ENCODE assay signal across 16 mouse cellular contexts in genomic region chr7:109588145-109588544, GRCm38 (mm10).
DNase-seq lines count a peak whose midpoint lies in the region; ATAC-seq and TF ChIP-seq lines count a peak whose summit lies in the region.
"Had no signal": no experiment of that assay in that cellular context is flagged by ENCODE, and none has a peak within 500 bp of the region (broad histone marks: within the 10 kb centered on the region; RNA-seq: fewer than 3 reads in every experiment).

No protein-coding gene starts in this region.

- H3K27ac ChIP-seq in forebrain, embryonic 10.5 days, result 0 out of 2 replicates have a peak overlapping the region, but pooled peaks have one; percentile 30
- H3K27ac ChIP-seq in forebrain, postnatal 0 days (ENCODE audit: low read depth, low read length), result no peak overlapping the region
- H3K27ac ChIP-seq in hindbrain, embryonic 10.5 days, result peak overlapping the region; percentile 10
- H3K27ac ChIP-seq in hindbrain, embryonic 16.5 days (ENCODE audit: low read depth, low read length), result no peak overlapping the region
- H3K27ac ChIP-seq in hindbrain, embryonic 14.5 days, result no peak overlapping the region
- H3K27ac ChIP-seq: macrophage had no signal

- no peak overlapping the region for H3K4me3 ChIP-seq in forebrain, embryonic 10.5 days
- no peak overlapping the region for H3K4me3 ChIP-seq in forebrain, postnatal 0 days (ENCODE audit: low read depth, low read length)
- no peak overlapping the region for H3K4me3 ChIP-seq in hindbrain, embryonic 10.5 days
- no peak overlapping the region for H3K4me3 ChIP-seq in hindbrain, embryonic 16.5 days (ENCODE audit: low read length)
- peak overlapping the region; percentile 88 for H3K4me3 ChIP-seq in megakaryocyte, embryonic 14.5 days (replicated peaks)
- no peak overlapping the region for H3K4me3 ChIP-seq in hindbrain, embryonic 14.5 days (replicated peaks; ENCODE audit: low read length)
- H3K4me3 ChIP-seq: kidney, embryonic 15.5 days; limb, embryonic 15.5 days; neural tube, embryonic 15.5 days had no signal

- no peak for DNase-seq in forebrain, embryonic 10.5 days (ENCODE audit: extremely low spot score, low spot score)
- no peak for DNase-seq in forebrain, postnatal 0 days
- no peak for DNase-seq in hindbrain, embryonic 10.5 days (ENCODE audit: low spot score)
- DNase-seq in MEL-GATA-1-ER (ENCODE audit: extremely low read depth, low read depth), result peak; percentile 19
- no peak for DNase-seq in T-cell, adult 2 months (ENCODE audit: low spot score)
- DNase-seq in hindbrain, embryonic 14.5 days (ENCODE audit: low spot score), result no peak
- DNase-seq: adrenal gland, postnatal 25 days; cerebellum, postnatal 14 days; retina, postnatal 1 day had no signal

- no peak for ATAC-seq in forebrain, postnatal 0 days
- ATAC-seq in hindbrain, embryonic 16.5 days, result no peak
- no peak for ATAC-seq in hindbrain, embryonic 14.5 days (ENCODE audit: low FRiP score)
- ATAC-seq: inflammation-experienced regulatory T-cells, adult 6 months had no signal

- peaks cover 35% of the 10 kb centered on the region for H3K4me1 ChIP-seq in forebrain, embryonic 10.5 days
- no peaks in the 10 kb centered on the region for H3K4me1 ChIP-seq in forebrain, postnatal 0 days (ENCODE audit: insufficient read depth)
- peaks cover 14% of the 10 kb centered on the region for H3K4me1 ChIP-seq in hindbrain, embryonic 10.5 days (replicated peaks)
- no peaks in the 10 kb centered on the region; the same call in 1 of the 2 replicates for H3K4me1 ChIP-seq in hindbrain, embryonic 16.5 days (ENCODE audit: control insufficient read depth, insufficient read depth, low read depth, low read length)
- H3K4me1 ChIP-seq in megakaryocyte, embryonic 14.5 days, result peaks cover 75% of the 10 kb centered on the region
- no peaks in the 10 kb centered on the region for H3K4me1 ChIP-seq in hindbrain, embryonic 14.5 days (replicated peaks; ENCODE audit: control insufficient read depth, insufficient read depth, low read length)

- no peaks in the 10 kb centered on the region for H3K9me3 ChIP-seq in forebrain, embryonic 10.5 days
- no peaks in the 10 kb centered on the region for H3K9me3 ChIP-seq in forebrain, postnatal 0 days (ENCODE audit: low read length)
- H3K9me3 ChIP-seq in hindbrain, embryonic 10.5 days, result no peaks in the 10 kb centered on the region
- H3K9me3 ChIP-seq in hindbrain, embryonic 16.5 days (ENCODE audit: control insufficient read depth, low read length), result no peaks in the 10 kb centered on the region
- no peaks in the 10 kb centered on the region for H3K9me3 ChIP-seq in megakaryocyte, embryonic 14.5 days
- H3K9me3 ChIP-seq in hindbrain, embryonic 14.5 days (ENCODE audit: control insufficient read depth, low read length), result no peaks in the 10 kb centered on the region
- H3K9me3 ChIP-seq: kidney, embryonic 15.5 days; limb, embryonic 15.5 days; neural tube, embryonic 15.5 days had no signal

- H3K9ac ChIP-seq in forebrain, postnatal 0 days, result no peak overlapping the region
- H3K9ac ChIP-seq in hindbrain, embryonic 16.5 days (ENCODE audit: low read depth, low read length), result no peak overlapping the region
- H3K9ac ChIP-seq in hindbrain, embryonic 14.5 days, result no peak overlapping the region
- H3K9ac ChIP-seq: kidney, embryonic 15.5 days; limb, embryonic 15.5 days; neural tube, embryonic 15.5 days had no signal

- H3K4me2 ChIP-seq in forebrain, postnatal 0 days (ENCODE audit: low read depth), result no peak overlapping the region
- no peak overlapping the region for H3K4me2 ChIP-seq in hindbrain, embryonic 16.5 days (ENCODE audit: low read length)
- H3K4me2 ChIP-seq in hindbrain, embryonic 14.5 days (replicated peaks), result no peak overlapping the region
- H3K4me2 ChIP-seq: kidney, embryonic 15.5 days; limb, embryonic 15.5 days; neural tube, embryonic 15.5 days had no signal

- H3K27me3 ChIP-seq in forebrain, embryonic 10.5 days (ENCODE audit: poor library complexity, severe bottlenecking), result no peaks in the 10 kb centered on the region
- no peaks in the 10 kb centered on the region for H3K27me3 ChIP-seq in forebrain, postnatal 0 days (ENCODE audit: insufficient read depth, low read length)
- H3K27me3 ChIP-seq in hindbrain, embryonic 10.5 days (ENCODE audit: insufficient read depth, poor library complexity, severe bottlenecking), result no peaks in the 10 kb centered on the region
- no peaks in the 10 kb centered on the region for H3K27me3 ChIP-seq in hindbrain, embryonic 16.5 days (replicated peaks; ENCODE audit: control insufficient read depth, insufficient read depth, low read length)
- no peaks in the 10 kb centered on the region for H3K27me3 ChIP-seq in megakaryocyte, embryonic 14.5 days (replicated peaks)
- no peaks in the 10 kb centered on the region for H3K27me3 ChIP-seq in hindbrain, embryonic 14.5 days (ENCODE audit: control insufficient read depth, insufficient read depth, low read length)
- H3K27me3 ChIP-seq: kidney, embryonic 15.5 days; limb, embryonic 15.5 days; neural tube, embryonic 15.5 days had no signal

- TF ChIP-seq CTCF in forebrain, postnatal 0 days (IDR thresholded peaks at IDR 0.05; ENCODE audit: low read depth), result no peak

- H3K36me3 ChIP-seq in forebrain, embryonic 10.5 days (replicated peaks), result no peaks in the 10 kb centered on the region
- H3K36me3 ChIP-seq in forebrain, postnatal 0 days (ENCODE audit: insufficient read depth), result no peaks in the 10 kb centered on the region
- no peaks in the 10 kb centered on the region for H3K36me3 ChIP-seq in hindbrain, embryonic 10.5 days
- H3K36me3 ChIP-seq in hindbrain, embryonic 16.5 days (ENCODE audit: control insufficient read depth, insufficient read depth, low read length), result no peaks in the 10 kb centered on the region
- no peaks in the 10 kb centered on the region for H3K36me3 ChIP-seq in megakaryocyte, embryonic 14.5 days (replicated peaks; ENCODE audit: low read length)
- H3K36me3 ChIP-seq in hindbrain, embryonic 14.5 days (replicated peaks; ENCODE audit: control insufficient read depth, insufficient read depth), result no peaks in the 10 kb centered on the region
- H3K36me3 ChIP-seq: kidney, embryonic 15.5 days; limb, embryonic 15.5 days; neural tube, embryonic 15.5 days had no signal

- WGBS in forebrain, embryonic 10.5 days, result 86% methylated on average over 8 of the region's 8 CpGs
- 86% methylated on average over 8 of the region's 8 CpGs for WGBS in forebrain, postnatal 0 days
- 83% methylated on average over 8 of the region's 8 CpGs for WGBS in hindbrain, embryonic 10.5 days
- WGBS in hindbrain, embryonic 16.5 days, result 81% methylated on average over 8 of the region's 8 CpGs
- 92% methylated on average over 8 of the region's 8 CpGs for WGBS in hindbrain, embryonic 14.5 days

Comparison
In these comparisons a context has a peak if more than half of its experiments do, and no peak if none do; other contexts are left out.
1. H3K27ac ChIP-seq: peak in forebrain, embryonic 10.5 days (single experiment) and hindbrain, embryonic 10.5 days (single experiment); none in forebrain, postnatal 0 days (single experiment), hindbrain, embryonic 16.5 days (single experiment) and hindbrain, embryonic 14.5 days (single experiment).